Mouse (Mus musculus): Measurements from ENCODE around the gene Morn2. TPM values are rescaled to one million over a fixed set of nuclear protein-coding genes. Genes with fewer than 3 reads are reported as not detected.

Gene Morn2
- polyA plus RNA-seq, 1 experiment from 2014 or later, result 47.2 TPM

DNA sequence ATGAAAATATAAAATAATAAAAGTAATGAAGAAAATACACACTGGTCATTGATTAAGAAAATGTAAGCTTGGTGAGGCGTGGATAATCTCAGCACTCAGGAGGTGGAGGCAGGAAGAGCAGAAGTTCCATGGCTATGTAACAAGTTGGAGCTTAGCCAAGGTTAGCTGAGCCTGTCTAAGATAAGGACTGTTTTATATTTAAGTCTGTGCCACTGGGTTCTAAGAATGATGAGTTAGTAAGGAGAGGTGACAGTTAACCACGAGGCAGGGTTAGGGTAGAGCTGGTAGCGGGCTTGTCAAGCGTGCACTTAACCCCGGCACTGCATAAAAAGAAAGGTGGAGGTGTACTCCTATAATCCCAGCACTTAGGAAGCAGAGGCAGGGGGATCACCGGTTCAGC lies 32.2 kb downstream of the Morn2 start:
- DNase-seq (ENCODE audit: low read depth, low spot score) (no peak), ATAC-seq (no peak)
- in situ Hi-C loops (cut with MboI; ENCODE audit: low pct_unique_long_range_greater_than_20kb), result no loop called here
- ChIA-PET POLR2A (no interaction called here), CTCF (interaction anchor here (1.2 kb wide), 1 partner anchor 31 kb away, joined by 5 read pairs; no protein-coding TSS in a partner anchor)
- H3K27me3 ChIP-seq, result no peaks in the 10 kb centered on the region
- TF ChIP-seq CTCF (IDR thresholded peaks at IDR 0.05), result no peak

DNA sequence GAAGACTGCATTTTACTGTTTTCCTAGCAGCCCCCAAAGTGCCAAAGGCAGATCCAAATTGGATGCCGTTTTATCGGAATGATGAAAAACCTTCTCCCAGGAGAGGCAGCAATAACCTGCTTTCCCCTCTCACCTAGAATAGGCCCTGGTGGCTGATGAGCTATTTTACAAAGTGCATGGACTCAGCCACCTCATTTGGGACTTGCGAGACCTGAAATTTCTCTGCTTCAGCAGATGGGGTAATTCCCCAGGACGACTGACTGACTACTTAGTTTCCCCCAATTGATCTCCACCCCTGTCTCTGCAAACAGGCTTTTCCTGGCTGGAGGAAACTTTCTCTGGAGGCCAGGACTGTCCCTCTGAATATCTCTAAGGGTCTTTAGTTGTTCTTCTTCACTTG lies 33.0 kb downstream of the Morn2 start:
- ATAC-seq (no peak), DNase-seq (ENCODE audit: low read depth, low spot score) (no peak)
- CTCF ChIA-PET, result no interaction called here
- in situ Hi-C loops (cut with MboI; ENCODE audit: low pct_unique_long_range_greater_than_20kb), result no loop called here
- POLR2A ChIA-PET, result no interaction called here
- no peaks in the 10 kb centered on the region for H3K27me3 ChIP-seq
- no peak for TF ChIP-seq CTCF (IDR thresholded peaks at IDR 0.05)

DNA sequence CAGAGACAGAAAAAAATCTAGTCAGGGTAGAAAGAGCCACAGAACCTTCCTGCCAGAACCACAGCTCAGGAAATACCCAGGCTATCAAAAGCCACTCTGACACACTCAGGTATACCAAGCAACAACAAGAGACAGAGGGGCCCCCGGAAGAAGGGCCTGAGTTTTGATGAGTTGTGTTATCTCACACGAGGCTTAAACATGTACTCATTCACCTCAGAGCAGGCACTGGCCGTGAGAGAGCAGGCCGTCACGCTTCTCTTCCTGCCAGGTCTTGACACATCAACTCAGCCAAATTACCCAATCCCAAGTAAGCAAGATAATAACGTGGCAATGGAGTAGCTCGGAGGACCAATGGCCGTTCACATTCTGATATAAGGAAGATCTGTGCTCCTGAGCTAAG lies 33.7 kb downstream of the Morn2 start:
- no peak for ATAC-seq
- POLR2A ChIA-PET, result no interaction called here
- in situ Hi-C loops (cut with MboI; ENCODE audit: low pct_unique_long_range_greater_than_20kb), result no loop called here
- H3K27me3 ChIP-seq, result no peaks in the 10 kb centered on the region
- no peak for TF ChIP-seq CTCF (IDR thresholded peaks at IDR 0.05)
- no peak for DNase-seq (ENCODE audit: low read depth, low spot score)
- CTCF ChIA-PET, result interaction anchor here (1.0 kb wide), 1 partner anchor 18 kb away, joined by 3 read pairs; no protein-coding TSS in a partner anchor

DNA sequence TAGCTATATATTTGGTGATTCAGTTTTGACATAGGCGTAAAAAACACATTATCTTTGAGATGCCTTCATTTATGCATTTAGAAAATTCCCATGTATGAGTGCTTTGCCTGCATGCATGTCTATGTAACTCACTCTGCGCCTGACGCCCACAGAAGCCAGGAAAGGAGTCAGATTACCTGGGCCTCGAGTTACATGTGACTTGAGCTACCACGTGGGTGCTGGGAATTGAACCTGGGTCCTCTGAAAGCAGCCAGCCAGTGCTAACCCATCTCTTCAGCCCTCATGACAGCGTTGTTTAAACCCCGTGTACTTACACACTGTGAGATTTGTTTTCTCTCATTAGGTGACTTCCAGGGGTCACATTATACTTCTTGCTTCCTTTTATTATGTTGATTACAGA lies 34.5 kb downstream of the Morn2 start:
- POLR2A ChIA-PET, result no interaction called here
- no peak for ATAC-seq
- CTCF ChIA-PET, result no interaction called here
- H3K27me3 ChIP-seq, result peaks cover 5% of the 10 kb centered on the region
- no peak for DNase-seq (ENCODE audit: low read depth, low spot score)
- no peak for TF ChIP-seq CTCF (IDR thresholded peaks at IDR 0.05)
- in situ Hi-C loops (cut with MboI; ENCODE audit: low pct_unique_long_range_greater_than_20kb), result no loop called here

DNA sequence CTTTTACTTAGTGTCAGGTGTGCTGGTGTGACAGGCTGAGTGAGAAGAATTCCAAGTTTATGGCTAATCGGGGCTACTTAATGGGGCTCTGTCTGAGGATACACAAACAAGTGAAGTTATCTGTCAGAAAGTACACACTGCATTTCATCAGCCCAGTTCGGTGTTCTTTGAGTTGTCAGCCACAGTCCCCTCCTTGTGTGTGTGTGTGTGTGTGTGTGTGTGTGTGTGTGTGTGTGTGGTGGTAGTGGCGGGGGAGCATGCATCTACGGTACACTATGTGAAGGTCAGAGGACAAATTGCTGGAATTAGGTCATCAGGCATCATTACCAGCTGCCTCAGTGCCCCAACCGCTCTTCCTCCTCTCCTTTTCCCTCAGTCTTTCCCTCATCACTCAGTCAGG lies 35.5 kb downstream of the Morn2 start:
- DNase-seq (ENCODE audit: low read depth, low spot score) (no peak), ATAC-seq (no peak)
- in situ Hi-C loops (cut with MboI; ENCODE audit: low pct_unique_long_range_greater_than_20kb), result no loop called here
- peaks cover 10% of the 10 kb centered on the region for H3K27me3 ChIP-seq
- ChIA-PET POLR2A (no interaction called here), CTCF (no interaction called here)
- no peak for TF ChIP-seq CTCF (IDR thresholded peaks at IDR 0.05)

DNA sequence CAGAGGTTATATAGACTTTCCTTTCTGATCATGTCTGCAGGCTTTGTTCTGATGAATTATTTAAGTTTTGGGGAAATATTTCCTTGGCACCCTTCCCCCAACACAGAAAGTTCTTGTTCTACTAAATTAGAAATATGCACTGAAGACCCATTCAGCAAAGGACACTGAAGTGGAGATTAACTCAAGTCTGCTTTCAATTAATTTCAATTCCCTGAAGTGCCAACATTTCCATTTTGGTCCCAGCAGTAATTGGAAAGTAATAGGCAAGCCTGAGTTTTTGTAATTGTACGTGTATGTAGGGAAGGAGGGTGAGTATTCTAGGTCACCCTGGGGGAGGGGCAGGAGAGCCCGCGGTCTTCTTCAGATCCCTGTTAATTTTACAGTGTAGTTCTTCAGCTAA lies 36.4 kb downstream of the Morn2 start:
- TF ChIP-seq CTCF (IDR thresholded peaks at IDR 0.05), result no peak
- ATAC-seq (no peak), DNase-seq (ENCODE audit: low read depth, low spot score) (no peak)
- in situ Hi-C loops (cut with MboI; ENCODE audit: low pct_unique_long_range_greater_than_20kb), result no loop called here
- POLR2A ChIA-PET, result no interaction called here
- CTCF ChIA-PET, result interaction anchor here (1.3 kb wide), 1 partner anchor 8 kb away, joined by 3 read pairs; no protein-coding TSS in a partner anchor
- H3K27me3 ChIP-seq, result peaks cover 10% of the 10 kb centered on the region

DNA sequence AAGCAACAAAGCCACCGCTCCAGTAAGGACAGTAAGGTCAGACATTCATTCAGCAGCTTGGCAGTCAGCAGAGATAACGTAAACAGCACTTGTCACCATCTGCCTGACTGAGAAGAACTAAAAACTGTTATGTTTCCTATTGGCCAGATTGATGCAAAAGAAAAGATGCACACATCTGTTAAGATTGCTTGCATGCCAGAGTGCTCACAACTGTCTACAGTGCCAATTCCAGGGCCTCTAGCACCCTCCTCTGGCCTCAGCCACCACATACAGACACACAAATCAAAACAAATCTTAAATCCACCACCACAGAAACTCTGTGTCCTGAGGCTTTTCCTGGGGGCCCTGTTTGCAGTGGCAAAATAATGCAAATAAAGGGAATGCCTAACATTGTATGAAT lies 42.4 kb downstream of the Morn2 start:
- ATAC-seq (no peak), DNase-seq (ENCODE audit: low read depth, low spot score) (no peak)
- in situ Hi-C loops (cut with MboI; ENCODE audit: low pct_unique_long_range_greater_than_20kb), result no loop called here
- POLR2A ChIA-PET, result no interaction called here
- peaks cover 21% of the 10 kb centered on the region for H3K27me3 ChIP-seq
- CTCF ChIA-PET, result interaction anchor here (1.1 kb wide), 1 partner anchor 42 kb away, joined by 4 read pairs; the partner anchor contains the start of genes Dhx57 and Morn2
- peak; percentile 65 for TF ChIP-seq CTCF (IDR thresholded peaks at IDR 0.05)

DNA sequence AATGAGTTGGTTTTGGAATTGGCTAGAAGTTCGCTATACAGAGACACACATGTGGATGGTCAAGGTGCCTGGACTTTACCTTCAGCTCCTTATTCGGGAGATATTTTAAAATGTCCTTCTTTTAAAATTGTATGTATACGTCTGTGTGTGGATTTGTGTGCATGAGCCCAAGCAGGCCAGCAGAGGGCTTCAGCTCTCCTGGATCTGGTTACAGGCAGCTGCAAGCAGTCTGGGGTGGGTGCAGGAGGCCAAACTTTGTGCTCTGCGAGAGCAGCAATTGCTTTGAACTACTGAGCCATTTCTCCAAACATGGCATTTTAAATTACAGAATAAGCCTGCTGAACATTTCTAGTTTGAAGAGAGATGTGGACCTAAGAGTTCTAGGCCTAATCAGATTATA lies 55.3 kb downstream of the Morn2 start:
- no peak for TF ChIP-seq CTCF (IDR thresholded peaks at IDR 0.05)
- H3K27me3 ChIP-seq, result no peaks in the 10 kb centered on the region
- ChIA-PET CTCF (no interaction called here), POLR2A (no interaction called here)
- in situ Hi-C loops (cut with MboI; ENCODE audit: low pct_unique_long_range_greater_than_20kb), result no loop called here
- ATAC-seq (no peak), DNase-seq (ENCODE audit: low read depth, low spot score) (no peak)

DNA sequence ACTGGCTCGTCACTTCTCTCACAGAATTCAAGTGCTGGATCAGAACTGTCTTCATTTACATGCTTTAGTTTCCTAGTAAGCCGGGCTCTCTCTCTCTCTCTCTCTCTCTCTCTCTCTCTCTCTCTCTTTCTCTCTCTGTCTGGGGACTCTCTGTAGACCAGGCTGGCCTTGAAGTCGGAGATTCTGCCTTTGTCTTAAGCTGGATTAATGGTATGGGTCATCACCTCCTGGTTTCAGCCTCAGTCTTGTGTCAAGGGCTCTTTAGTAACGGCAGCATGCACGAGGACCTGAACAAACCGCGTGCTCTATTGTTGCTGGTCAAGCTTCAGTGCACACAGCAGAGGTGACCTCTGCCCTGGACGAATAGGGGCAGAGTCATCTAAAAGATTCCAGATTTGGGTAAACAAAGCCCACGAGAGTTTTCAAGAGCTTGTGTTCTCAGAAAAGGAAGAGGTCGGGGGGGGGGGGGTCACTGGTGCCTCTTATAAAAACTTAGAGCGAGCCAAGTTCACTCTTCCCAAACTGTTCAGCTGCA lies 56.7 kb downstream of the Morn2 start:
- no peak for ATAC-seq
- ChIA-PET POLR2A (no interaction called here), CTCF (no interaction called here)
- in situ Hi-C loops (cut with MboI; ENCODE audit: low pct_unique_long_range_greater_than_20kb), result no loop called here
- TF ChIP-seq CTCF (IDR thresholded peaks at IDR 0.05), result no peak
- H3K27me3 ChIP-seq, result no peaks in the 10 kb centered on the region
- DNase-seq (ENCODE audit: low read depth, low spot score), result no peak

Other genes with a start within 250 kb of the Morn2 start
- 65.9 TPM for gene Hnrnpll, start 227.9 kb upstream of the Morn2 start, polyA plus RNA-seq (2021)
- gene Galm, start 162.7 kb upstream of the Morn2 start, polyA plus RNA-seq (2021), result 45.3 TPM
- 192 TPM for gene Srsf7, start 82.9 kb upstream of the Morn2 start, polyA plus RNA-seq (2021)
- gene Ttc39d, start 82.7 kb upstream of the Morn2 start, polyA plus RNA-seq (2021), result 0.14 TPM
- gene Gemin6, start 65.8 kb upstream of the Morn2 start, polyA plus RNA-seq (2021), result 16.4 TPM
- 21.1 TPM for gene Dhx57, start 273 bp downstream of the Morn2 start, polyA plus RNA-seq (2021)
- gene Arhgef33, start 17.2 kb downstream of the Morn2 start, polyA plus RNA-seq (2021), result 0.80 TPM
- gene Gm10190, start 83.3 kb downstream of the Morn2 start, polyA plus RNA-seq (2021), result not detected
- gene Sos1, start 190.2 kb downstream of the Morn2 start, polyA plus RNA-seq (2021), result 23.2 TPM

Measured in Patski (cell line).